Comparison of ENCODE assay signal across 10 mouse cellular contexts in the genomic region with DNA sequence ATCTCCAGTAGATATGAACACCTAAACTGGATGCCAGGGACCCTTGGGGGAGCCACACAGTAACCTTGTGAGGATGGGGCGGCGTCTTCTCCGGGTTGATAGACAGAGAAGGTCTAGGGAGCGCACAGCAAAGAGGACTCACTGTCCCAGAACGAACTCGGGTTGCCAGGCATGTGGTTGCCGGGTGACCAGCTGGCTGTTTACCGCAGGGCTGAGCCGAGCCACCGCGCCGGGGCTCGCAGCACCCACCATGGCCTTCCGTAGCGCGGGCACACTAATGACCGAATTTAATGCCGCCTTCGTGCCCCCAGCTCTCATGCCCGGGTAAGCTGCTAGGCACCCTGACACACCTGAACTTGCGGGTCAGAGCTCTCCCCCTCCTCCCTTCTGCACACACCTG. TPM values are rescaled to one million over a fixed set of nuclear protein-coding genes. Genes with fewer than 3 reads are reported as not detected.
DNase-seq lines count a peak whose midpoint lies in the region; ATAC-seq and TF ChIP-seq lines count a peak whose summit lies in the region.
"Had no signal": no experiment of that assay in that cellular context is flagged by ENCODE, and none has a peak within 500 bp of the region (broad histone marks: within the 10 kb centered on the region; RNA-seq: fewer than 3 reads in every experiment).

A gene (plus strand): TSS at position 187 of the 400 bp plus-strand sequence.

- no peaks in the 10 kb centered on the region for H3K27me3 ChIP-seq in testis, adult 2 months (ENCODE audit: control insufficient read depth, insufficient read depth, low read length)
- H3K27me3 ChIP-seq in intestine, embryonic 15.5 days (replicated peaks) = peaks cover 11% of the 10 kb centered on the region
- peaks cover 5% of the 10 kb centered on the region for H3K27me3 ChIP-seq in stomach, embryonic 16.5 days (ENCODE audit: control insufficient read depth, insufficient read depth, low read length)

- ATAC-seq in intestine, embryonic 15.5 days = 0 out of 2 replicates have a peak, but pooled peaks have one; percentile 31
- no peak for ATAC-seq in stomach, embryonic 16.5 days (ENCODE audit: insufficient read depth, low FRiP score)
- ATAC-seq in frontal cortex, adult (ENCODE audit: low TSS enrichment) = no peak

- H3K9ac ChIP-seq in intestine, embryonic 15.5 days = no peak within 1 kb of the TSS
- peak within 1 kb of the TSS; percentile 50 for H3K9ac ChIP-seq in stomach, embryonic 16.5 days (ENCODE audit: low read length)

- peak within 1 kb of the TSS; percentile 88 for H3K4me3 ChIP-seq in testis, adult 2 months (ENCODE audit: control insufficient read depth, low read depth, low read length)
- peak within 1 kb of the TSS; percentile 19; the same call in 1 of the 2 replicates for H3K4me3 ChIP-seq in intestine, embryonic 15.5 days (replicated peaks)
- peak within 1 kb of the TSS; percentile 29 for H3K4me3 ChIP-seq in stomach, embryonic 16.5 days (replicated peaks; ENCODE audit: low read length)
- H3K4me3 ChIP-seq: myocyte had no signal

- intact Hi-C loops in gastrocnemius, postnatal 14 days (cut with DNase I; ENCODE audit: low total_unique reads) = no loop called here

- no peaks in the 10 kb centered on the region for H3K36me3 ChIP-seq in testis, adult 2 months (ENCODE audit: control insufficient read depth, insufficient read depth, low read length)
- H3K36me3 ChIP-seq in intestine, embryonic 15.5 days = no peaks in the 10 kb centered on the region
- no peaks in the 10 kb centered on the region for H3K36me3 ChIP-seq in stomach, embryonic 16.5 days (ENCODE audit: control insufficient read depth, insufficient read depth, low read length)

- H3K9me3 ChIP-seq in intestine, embryonic 15.5 days = no peaks in the 10 kb centered on the region
- H3K9me3 ChIP-seq in stomach, embryonic 16.5 days (replicated peaks; ENCODE audit: control insufficient read depth, low read length) = no peaks in the 10 kb centered on the region

- H3K4me1 ChIP-seq in testis, adult 2 months (ENCODE audit: control insufficient read depth, insufficient read depth, low read length) = peaks cover 15% of the 10 kb centered on the region
- H3K4me1 ChIP-seq in intestine, embryonic 15.5 days (replicated peaks) = peaks cover 16% of the 10 kb centered on the region; the same call in 1 of the 2 replicates
- peaks cover 20% of the 10 kb centered on the region for H3K4me1 ChIP-seq in stomach, embryonic 16.5 days (ENCODE audit: control insufficient read depth, insufficient read depth, low read length)

- H3K27ac ChIP-seq in testis, adult 2 months (ENCODE audit: control insufficient read depth, insufficient read depth, low read depth, low read length) = no peak within 1 kb of the TSS; the same call in 1 of the 2 replicates
- no peak within 1 kb of the TSS for H3K27ac ChIP-seq in intestine, embryonic 15.5 days
- H3K27ac ChIP-seq in stomach, embryonic 16.5 days (ENCODE audit: low read length) = no peak within 1 kb of the TSS

- H3K4me2 ChIP-seq in intestine, embryonic 15.5 days (replicated peaks) = peak within 1 kb of the TSS; percentile 54
- H3K4me2 ChIP-seq in stomach, embryonic 16.5 days (ENCODE audit: low read depth, low read length) = peak within 1 kb of the TSS; percentile 52

- TF ChIP-seq POLR2A in testis, adult 2 months (IDR thresholded peaks at IDR 0.05; ENCODE audit: control insufficient read depth, low read depth, low read length) = peak; percentile 72; the same call in 1 of the 2 replicates

- WGBS in intestine, embryonic 15.5 days = 13% methylated on average over 21 of the region's 21 CpGs
- WGBS in stomach, embryonic 16.5 days = 17% methylated on average over 21 of the region's 21 CpGs

- peak; percentile 15 for DNase-seq in gastrocnemius, postnatal 14 days
- DNase-seq in gastrocnemius, adult 8-10 months (ENCODE audit: low spot score in 2 of 2) = no peak
- no peak for DNase-seq in testis, postnatal 14 days (ENCODE audit: low spot score)
- DNase-seq in layer of hippocampus, postnatal 36 days = no peak

- no peak for TF ChIP-seq CTCF in testis, adult 2 months (IDR thresholded peaks at IDR 0.05; ENCODE audit: control insufficient read depth, insufficient read depth, insufficient replicate concordance, low read depth, low read length)

RNA-seq across cellular contexts. Expression of the gene that starts here (rescaled TPM):
- not detected for total RNA-seq in gastrocnemius, postnatal 14 days (2021)
- total RNA-seq in gastrocnemius, adult 8-10 months (2022) = not detected
- 458 and 474 TPM in 2 replicates for polyA plus RNA-seq in testis, adult 2 months (2012; rRNA removed)
- not detected in 2 replicates for polyA plus RNA-seq in intestine, embryonic 15.5 days (2015; fragmentation: Nextera tagmentation; extraction: Ambion mirVana)
- polyA plus RNA-seq in stomach, embryonic 16.5 days (2015; fragmentation: Nextera tagmentation; extraction: Ambion mirVana) = not detected in 2 replicates
- total RNA-seq in layer of hippocampus, postnatal 36 days (2021) = not detected
- total RNA-seq: CH12.LX had no signal
- polyA plus RNA-seq: myocyte had no signal

Comparison
In these comparisons a context has a peak if more than half of its experiments do, and no peak if none do; other contexts are left out.
1. RNA of the gene that starts here (polyA plus RNA-seq): 458 to 474 TPM in testis, adult 2 months; not detected in intestine, embryonic 15.5 days and not detected in stomach, embryonic 16.5 days; every median in the first group is over 100 times any median in the second.
2. Peak in DNase-seq in gastrocnemius, postnatal 14 days; RNA of the gene not detected or under 1 TPM.
3. Peak in ATAC-seq, H3K4me3 ChIP-seq and H3K4me2 ChIP-seq in intestine, embryonic 15.5 days; RNA of the gene not detected or under 1 TPM.
4. H3K4me3 ChIP-seq: peak in every context shown above with its lines; median percentile 88 in testis, adult 2 months; 29 in stomach, embryonic 16.5 days; 19 in intestine, embryonic 15.5 days.